Mouse (Mus musculus): Measurements from ENCODE around the gene H2-DMb1. TPM values are rescaled to one million over a fixed set of nuclear protein-coding genes. Genes with fewer than 3 reads are reported as not detected.

H2-DMb1 gene
- polyA plus RNA-seq, 1 experiment from 2014 or later, result 7.2 TPM

- Histone ChIP-seq H3K9ac (replicated peaks; ENCODE audit: low read depth) (peak overlapping the region; percentile 96), H3K4me2 (replicated peaks; ENCODE audit: low read depth, low read length) (peak overlapping the region; percentile 94), H3K4me1 (ENCODE audit: insufficient read depth, low read depth, low read length) (peaks cover 14% of the 10 kb centered on the region; the same call in 1 of the 2 replicates), H3K9me3 (ENCODE audit: low read length) (no peaks in the 10 kb centered on the region), H3K36me3 (ENCODE audit: insufficient read depth, low read length) (peaks cover 2% of the 10 kb centered on the region; the same call in 1 of the 2 replicates), H3K27ac (ENCODE audit: low read length) (peak overlapping the region; percentile 100), H3K27me3 (replicated peaks; ENCODE audit: insufficient read depth, low read length) (no peaks in the 10 kb centered on the region), H3K4me3 (ENCODE audit: low read depth, low read length) (peak overlapping the region; percentile 92)
- DNase-seq (ENCODE audit: low spot score), result peak; percentile 81
- 0% methylated on average over 5 of the region's 10 CpGs for whole genome bisulfite sequencing
- ATAC-seq, result no peak
- no peak for TF ChIP-seq CTCF (IDR thresholded peaks at IDR 0.05)
- TF ChIP-seq EP300 (IDR thresholded peaks at IDR 0.05), result no peak
These were observed 31.0 kb upstream of the H2-DMb1 start for GRCm38 (mm10) chr17:34121879-34122187.

- DNase-seq (ENCODE audit: low spot score), result peak; percentile 98
- H3K9ac ChIP-seq (replicated peaks; ENCODE audit: low read depth), result peak within 1 kb of the TSS; percentile 96
- H3K27ac ChIP-seq (ENCODE audit: low read length), result peak within 1 kb of the TSS; percentile 100
- no peaks in the 10 kb centered on the region for H3K9me3 ChIP-seq (ENCODE audit: low read length)
- no peaks in the 10 kb centered on the region for H3K36me3 ChIP-seq (ENCODE audit: insufficient read depth, low read length)
- peak; percentile 47 for ATAC-seq
- WGBS, result 3% methylated on average over 65 of the region's 75 CpGs
- no peaks in the 10 kb centered on the region for H3K27me3 ChIP-seq (replicated peaks; ENCODE audit: insufficient read depth, low read length)
- TF ChIP-seq CTCF (IDR thresholded peaks at IDR 0.05) (peak; percentile 17; the same call in 1 of the 2 replicates), EP300 (IDR thresholded peaks at IDR 0.05) (peak; percentile 77)
- peak within 1 kb of the TSS; percentile 94 for H3K4me2 ChIP-seq (replicated peaks; ENCODE audit: low read depth, low read length)
- H3K4me1 ChIP-seq (ENCODE audit: insufficient read depth, low read depth, low read length), result peaks cover 16% of the 10 kb centered on the region; the same call in 1 of the 2 replicates
- peak within 1 kb of the TSS; percentile 92 for H3K4me3 ChIP-seq (ENCODE audit: low read depth, low read length)
These were observed 30.5 kb upstream of the H2-DMb1 start, which contains the start of gene Brd2 for GRCm38 (mm10) chr17:34122188-34122984. Brd2 (minus strand) TSS chr17:34122634.

- Histone ChIP-seq H3K4me1 (ENCODE audit: insufficient read depth, low read depth, low read length) (peaks cover 20% of the 10 kb centered on the region; the same call in 1 of the 2 replicates), H3K4me3 (ENCODE audit: low read depth, low read length) (peak overlapping the region; percentile 92), H3K9me3 (ENCODE audit: low read length) (no peaks in the 10 kb centered on the region), H3K9ac (replicated peaks; ENCODE audit: low read depth) (peak overlapping the region; percentile 96), H3K4me2 (replicated peaks; ENCODE audit: low read depth, low read length) (peak overlapping the region; percentile 94), H3K27me3 (replicated peaks; ENCODE audit: insufficient read depth, low read length) (no peaks in the 10 kb centered on the region), H3K27ac (ENCODE audit: low read length) (peak overlapping the region; percentile 100), H3K36me3 (ENCODE audit: insufficient read depth, low read length) (no peaks in the 10 kb centered on the region)
- 1% methylated on average over 7 of the region's 7 CpGs for WGBS
- TF ChIP-seq EP300 (IDR thresholded peaks at IDR 0.05) (no peak), CTCF (IDR thresholded peaks at IDR 0.05) (no peak)
- ATAC-seq (no peak), DNase-seq (ENCODE audit: low spot score) (no peak)
These were observed 29.8 kb upstream of the H2-DMb1 start for GRCm38 (mm10) chr17:34123111-34123510.

- Histone ChIP-seq H3K4me3 (ENCODE audit: low read depth, low read length) (peak overlapping the region; percentile 92), H3K36me3 (ENCODE audit: insufficient read depth, low read length) (no peaks in the 10 kb centered on the region), H3K4me2 (replicated peaks; ENCODE audit: low read depth, low read length) (peak overlapping the region; percentile 94), H3K27me3 (replicated peaks; ENCODE audit: insufficient read depth, low read length) (no peaks in the 10 kb centered on the region), H3K4me1 (ENCODE audit: insufficient read depth, low read depth, low read length) (peaks cover 22% of the 10 kb centered on the region; the same call in 1 of the 2 replicates), H3K9me3 (ENCODE audit: low read length) (no peaks in the 10 kb centered on the region), H3K9ac (replicated peaks; ENCODE audit: low read depth) (peak overlapping the region; percentile 96; the same call in 1 of the 2 replicates), H3K27ac (ENCODE audit: low read length) (peak overlapping the region; percentile 100)
- 2% methylated on average over 2 of the region's 2 CpGs for WGBS
- no peak for TF ChIP-seq CTCF (IDR thresholded peaks at IDR 0.05)
- TF ChIP-seq EP300 (IDR thresholded peaks at IDR 0.05), result no peak
- DNase-seq (ENCODE audit: low spot score) (peak; percentile 89), ATAC-seq (no peak)
These were observed 29.4 kb upstream of the H2-DMb1 start for GRCm38 (mm10) chr17:34123518-34123917.

- 49% methylated on average over 6 of the region's 6 CpGs for WGBS
- peak; percentile 60 for DNase-seq (ENCODE audit: low spot score)
- Histone ChIP-seq H3K4me2 (replicated peaks; ENCODE audit: low read depth, low read length) (no peak overlapping the region), H3K9me3 (ENCODE audit: low read length) (no peaks in the 10 kb centered on the region), H3K4me3 (ENCODE audit: low read depth, low read length) (no peak overlapping the region), H3K27me3 (replicated peaks; ENCODE audit: insufficient read depth, low read length) (no peaks in the 10 kb centered on the region), H3K36me3 (ENCODE audit: insufficient read depth, low read length) (no peaks in the 10 kb centered on the region), H3K27ac (ENCODE audit: low read length) (no peak overlapping the region), H3K9ac (replicated peaks; ENCODE audit: low read depth) (no peak overlapping the region), H3K4me1 (ENCODE audit: insufficient read depth, low read depth, low read length) (peaks cover 30% of the 10 kb centered on the region; the same call in 1 of the 2 replicates)
- ATAC-seq, result no peak
- TF ChIP-seq CTCF (IDR thresholded peaks at IDR 0.05), result no peak
- no peak for TF ChIP-seq EP300 (IDR thresholded peaks at IDR 0.05)
These were observed 28.2 kb upstream of the H2-DMb1 start for GRCm38 (mm10) chr17:34124649-34125048.

GRCm38 (mm10) chr17:34126826-34127420, 25.9 kb upstream of the H2-DMb1 start:
- Histone ChIP-seq H3K27ac (ENCODE audit: low read length) (no peak overlapping the region), H3K9me3 (ENCODE audit: low read length) (no peaks in the 10 kb centered on the region), H3K9ac (replicated peaks; ENCODE audit: low read depth) (no peak overlapping the region), H3K4me2 (replicated peaks; ENCODE audit: low read depth, low read length) (no peak overlapping the region), H3K27me3 (replicated peaks; ENCODE audit: insufficient read depth, low read length) (no peaks in the 10 kb centered on the region), H3K36me3 (ENCODE audit: insufficient read depth, low read length) (no peaks in the 10 kb centered on the region), H3K4me3 (ENCODE audit: low read depth, low read length) (no peak overlapping the region), H3K4me1 (ENCODE audit: insufficient read depth, low read depth, low read length) (peaks cover 30% of the 10 kb centered on the region; the same call in 1 of the 2 replicates)
- ATAC-seq (no peak), DNase-seq (ENCODE audit: low spot score) (no peak)
- TF ChIP-seq CTCF (IDR thresholded peaks at IDR 0.05), result no peak
- TF ChIP-seq EP300 (IDR thresholded peaks at IDR 0.05), result no peak
- 51% methylated on average over 9 of the region's 9 CpGs for WGBS

All from lung, postnatal 0 days (tissue).